Mouse (Mus musculus): Measurements from ENCODE around the gene Sorbs1.

The Sorbs1 gene

GRCm38 (mm10) chr19:40410511-40410910 is 103.1 kb downstream of the Sorbs1 start:
- in situ Hi-C loops (cut with MboI, MseI) = no loop called here

- in situ Hi-C loops (cut with MboI, MseI) = no loop called here
Measured at GRCm38 (mm10) chr19:40410109-40410508, 103.5 kb downstream of the Sorbs1 start.

- in situ Hi-C loops (cut with MboI, MseI) = no loop called here
Measured at GRCm38 (mm10) chr19:40409500-40410035, 104.0 kb downstream of the Sorbs1 start.

- in situ Hi-C loops (cut with MboI, MseI) = no loop called here
Measured at GRCm38 (mm10) chr19:40407186-40407585, 106.4 kb downstream of the Sorbs1 start.

GRCm38 (mm10) chr19:40406661-40407060 is 106.9 kb downstream of the Sorbs1 start:
- in situ Hi-C loops (cut with MboI, MseI) = no loop called here

- in situ Hi-C loops (cut with MboI, MseI) = no loop called here
Measured at GRCm38 (mm10) chr19:40405808-40406207, 107.8 kb downstream of the Sorbs1 start.

- in situ Hi-C loops (cut with MboI, MseI) = no loop called here
Measured at GRCm38 (mm10) chr19:40404582-40404981, 109.0 kb downstream of the Sorbs1 start.

GRCm38 (mm10) chr19:40403999-40404398 is 109.6 kb downstream of the Sorbs1 start:
- in situ Hi-C loops (cut with MboI, MseI) = no loop called here

- in situ Hi-C loops (cut with MboI, MseI) = no loop called here
Measured at GRCm38 (mm10) chr19:40402155-40402963, 111.2 kb downstream of the Sorbs1 start.

- in situ Hi-C loops (cut with MboI, MseI) = no loop called here
Measured at GRCm38 (mm10) chr19:40401213-40401612, 112.4 kb downstream of the Sorbs1 start.

- in situ Hi-C loops (cut with MboI, MseI) = no loop called here
Measured at GRCm38 (mm10) chr19:40400426-40401030, 113.1 kb downstream of the Sorbs1 start.

GRCm38 (mm10) chr19:40395757-40396661 is 117.6 kb downstream of the Sorbs1 start:
- in situ Hi-C loops (cut with MboI, MseI) = no loop called here

GRCm38 (mm10) chr19:40395321-40395695 is 118.3 kb downstream of the Sorbs1 start:
- in situ Hi-C loops (cut with MboI, MseI) = no loop called here

- in situ Hi-C loops (cut with MboI, MseI) = no loop called here
Measured at GRCm38 (mm10) chr19:40394555-40395320, 118.8 kb downstream of the Sorbs1 start.

- in situ Hi-C loops (cut with MboI, MseI) = no loop called here
Measured at GRCm38 (mm10) chr19:40392795-40393392, 120.7 kb downstream of the Sorbs1 start.

GRCm38 (mm10) chr19:40391469-40391868 is 122.1 kb downstream of the Sorbs1 start:
- in situ Hi-C loops (cut with MboI, MseI) = no loop called here

- in situ Hi-C loops (cut with MboI, MseI) = loop anchor here (5.0 kb wide), 1 partner anchor 155 kb away; no protein-coding TSS in a partner anchor
Measured at GRCm38 (mm10) chr19:40386916-40387315, 126.7 kb downstream of the Sorbs1 start.

GRCm38 (mm10) chr19:40385334-40385733 is 128.2 kb downstream of the Sorbs1 start:
- in situ Hi-C loops (cut with MboI, MseI) = loop anchor here (5.0 kb wide), 1 partner anchor 157 kb away; no protein-coding TSS in a partner anchor

- in situ Hi-C loops (cut with MboI, MseI) = loop anchor here (5.0 kb wide), 1 partner anchor 37 kb away; no protein-coding TSS in a partner anchor
Measured at GRCm38 (mm10) chr19:40383931-40384330, 129.6 kb downstream of the Sorbs1 start.

- in situ Hi-C loops (cut with MboI, MseI) = loop anchor here (5.0 kb wide), 1 partner anchor 33 kb away; no protein-coding TSS in a partner anchor
Measured at GRCm38 (mm10) chr19:40380656-40381055, 132.9 kb downstream of the Sorbs1 start.
